In the genomic region with DNA sequence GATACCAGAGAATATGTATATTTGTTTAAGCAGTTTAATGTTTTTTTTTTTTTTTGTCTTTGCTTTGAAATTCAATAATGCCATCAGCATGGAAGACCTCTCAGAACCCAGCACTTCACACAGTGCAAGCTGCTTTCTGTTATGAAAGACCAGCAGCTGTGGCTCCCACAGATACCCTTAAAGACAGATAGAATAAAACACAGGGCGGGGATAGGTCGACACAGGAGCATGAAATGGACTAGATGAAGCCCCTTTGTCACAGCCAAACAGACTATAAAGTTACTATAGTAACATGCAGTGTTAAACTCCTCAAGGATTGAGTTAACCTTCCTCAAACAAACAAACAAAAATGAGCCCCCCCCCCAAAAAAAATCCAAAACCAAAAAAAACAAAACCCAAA, we compare ENCODE assay signal across 20 mouse cellular contexts.
DNase-seq lines count a peak whose midpoint lies in the region; ATAC-seq and TF ChIP-seq lines count a peak whose summit lies in the region.
"Had no signal": no experiment of that assay in that cellular context is flagged by ENCODE, and none has a peak within 500 bp of the region (broad histone marks: within the 10 kb centered on the region; RNA-seq: fewer than 3 reads in every experiment).

No protein-coding gene starts in this region.

- H3K27me3 ChIP-seq in hindbrain, embryonic 10.5 days (ENCODE audit: insufficient read depth, poor library complexity, severe bottlenecking), result no peaks in the 10 kb centered on the region
- no peaks in the 10 kb centered on the region for H3K27me3 ChIP-seq in hindbrain, embryonic 13.5 days
- no peaks in the 10 kb centered on the region for H3K27me3 ChIP-seq in midbrain, embryonic 11.5 days (ENCODE audit: control insufficient read depth, insufficient read depth, low read length)
- no peaks in the 10 kb centered on the region for H3K27me3 ChIP-seq in midbrain, embryonic 16.5 days (ENCODE audit: control insufficient read depth, insufficient read depth, low read depth, low read length)
- no peaks in the 10 kb centered on the region for H3K27me3 ChIP-seq in embryonic facial prominence, embryonic 11.5 days (ENCODE audit: control insufficient read depth, insufficient read depth, low read length)
- H3K27me3 ChIP-seq in neural tube, embryonic 11.5 days (ENCODE audit: control insufficient read depth, insufficient read depth, low read length), result no peaks in the 10 kb centered on the region
- no peaks in the 10 kb centered on the region for H3K27me3 ChIP-seq in stomach, postnatal 0 days (ENCODE audit: control insufficient read depth, insufficient read depth, low read length)
- H3K27me3 ChIP-seq: embryonic facial prominence, embryonic 15.5 days; hindbrain, embryonic 15.5 days had no signal

- H3K36me3 ChIP-seq in hindbrain, embryonic 10.5 days, result no peaks in the 10 kb centered on the region
- H3K36me3 ChIP-seq in hindbrain, embryonic 13.5 days, result no peaks in the 10 kb centered on the region
- no peaks in the 10 kb centered on the region for H3K36me3 ChIP-seq in midbrain, embryonic 11.5 days (ENCODE audit: control insufficient read depth, insufficient read depth, low read length)
- H3K36me3 ChIP-seq in midbrain, embryonic 16.5 days (ENCODE audit: control insufficient read depth, insufficient read depth, low read length), result no peaks in the 10 kb centered on the region
- no peaks in the 10 kb centered on the region for H3K36me3 ChIP-seq in embryonic facial prominence, embryonic 11.5 days (replicated peaks; ENCODE audit: control insufficient read depth, insufficient read depth, low read depth, low read length)
- no peaks in the 10 kb centered on the region for H3K36me3 ChIP-seq in neural tube, embryonic 11.5 days (ENCODE audit: control insufficient read depth, insufficient read depth, low read length)
- no peaks in the 10 kb centered on the region for H3K36me3 ChIP-seq in stomach, postnatal 0 days (ENCODE audit: control insufficient read depth, insufficient read depth, low read length)
- H3K36me3 ChIP-seq: embryonic facial prominence, embryonic 15.5 days; hindbrain, embryonic 15.5 days; limb, embryonic 10.5 days had no signal

- TF ChIP-seq CTCF in stomach, postnatal 0 days (IDR thresholded peaks at IDR 0.05; ENCODE audit: low read depth), result no peak

- no peak for TF ChIP-seq EP300 in stomach, postnatal 0 days (optimal IDR thresholded peaks at IDR 0.05)

- no peak overlapping the region for H3K9ac ChIP-seq in hindbrain, embryonic 13.5 days
- H3K9ac ChIP-seq in midbrain, embryonic 11.5 days (ENCODE audit: low read length), result no peak overlapping the region
- no peak overlapping the region for H3K9ac ChIP-seq in midbrain, embryonic 16.5 days (ENCODE audit: low read depth, low read length)
- H3K9ac ChIP-seq in embryonic facial prominence, embryonic 11.5 days (replicated peaks; ENCODE audit: low read length), result no peak overlapping the region
- no peak overlapping the region for H3K9ac ChIP-seq in neural tube, embryonic 11.5 days (ENCODE audit: low read length)
- H3K9ac ChIP-seq in stomach, postnatal 0 days (ENCODE audit: low read length), result no peak overlapping the region
- H3K9ac ChIP-seq: embryonic facial prominence, embryonic 15.5 days; hindbrain, embryonic 15.5 days; liver, postnatal 0 days had no signal

- no peaks in the 10 kb centered on the region for H3K9me3 ChIP-seq in hindbrain, embryonic 10.5 days
- H3K9me3 ChIP-seq in hindbrain, embryonic 13.5 days, result no peaks in the 10 kb centered on the region
- no peaks in the 10 kb centered on the region for H3K9me3 ChIP-seq in midbrain, embryonic 11.5 days (ENCODE audit: control insufficient read depth, low read length)
- no peaks in the 10 kb centered on the region for H3K9me3 ChIP-seq in midbrain, embryonic 16.5 days (replicated peaks; ENCODE audit: control insufficient read depth, low read length, poor library complexity, severe bottlenecking)
- no peaks in the 10 kb centered on the region for H3K9me3 ChIP-seq in embryonic facial prominence, embryonic 11.5 days (replicated peaks; ENCODE audit: control insufficient read depth, low read length)
- H3K9me3 ChIP-seq in neural tube, embryonic 11.5 days (ENCODE audit: control insufficient read depth, low read length), result no peaks in the 10 kb centered on the region
- no peaks in the 10 kb centered on the region for H3K9me3 ChIP-seq in stomach, postnatal 0 days (ENCODE audit: control insufficient read depth, low read length)
- H3K9me3 ChIP-seq: embryonic facial prominence, embryonic 15.5 days; hindbrain, embryonic 15.5 days; limb, embryonic 10.5 days had no signal

- H3K4me2 ChIP-seq in hindbrain, embryonic 13.5 days, result no peak overlapping the region
- no peak overlapping the region for H3K4me2 ChIP-seq in midbrain, embryonic 11.5 days
- H3K4me2 ChIP-seq in midbrain, embryonic 16.5 days (ENCODE audit: low read length), result no peak overlapping the region
- no peak overlapping the region for H3K4me2 ChIP-seq in embryonic facial prominence, embryonic 11.5 days (ENCODE audit: low read depth, low read length)
- no peak overlapping the region for H3K4me2 ChIP-seq in neural tube, embryonic 11.5 days (ENCODE audit: low read depth)
- no peak overlapping the region for H3K4me2 ChIP-seq in stomach, postnatal 0 days (replicated peaks; ENCODE audit: low read depth)
- H3K4me2 ChIP-seq: embryonic facial prominence, embryonic 15.5 days; hindbrain, embryonic 15.5 days had no signal

- H3K4me3 ChIP-seq in hindbrain, embryonic 10.5 days, result no peak overlapping the region
- no peak overlapping the region for H3K4me3 ChIP-seq in hindbrain, embryonic 13.5 days
- no peak overlapping the region for H3K4me3 ChIP-seq in midbrain, embryonic 11.5 days (ENCODE audit: low read depth, low read length)
- no peak overlapping the region for H3K4me3 ChIP-seq in midbrain, embryonic 16.5 days (ENCODE audit: low read depth, low read length)
- no peak overlapping the region for H3K4me3 ChIP-seq in embryonic facial prominence, embryonic 11.5 days (ENCODE audit: low read depth, low read length)
- no peak overlapping the region for H3K4me3 ChIP-seq in neural tube, embryonic 11.5 days (ENCODE audit: low read depth, low read length)
- no peak overlapping the region for H3K4me3 ChIP-seq in stomach, postnatal 0 days (ENCODE audit: low read depth, low read length)
- H3K4me3 ChIP-seq: embryonic facial prominence, embryonic 15.5 days; hindbrain, embryonic 15.5 days; limb, embryonic 10.5 days had no signal

- no peak; the same call in 1 of the 2 replicates for ATAC-seq in hindbrain, embryonic 13.5 days (ENCODE audit: low FRiP score)
- ATAC-seq in midbrain, embryonic 11.5 days (ENCODE audit: low FRiP score), result peak; percentile 92
- ATAC-seq in midbrain, embryonic 16.5 days, result no peak
- ATAC-seq in embryonic facial prominence, embryonic 11.5 days (replicated peaks; ENCODE audit: insufficient number of reproducible peaks, low FRiP score, low TSS enrichment, low read depth), result peak; percentile 84; the same call in 1 of the 2 replicates
- ATAC-seq in neural tube, embryonic 11.5 days (ENCODE audit: insufficient read depth, low FRiP score, low TSS enrichment), result peak; percentile 84
- no peak for ATAC-seq in stomach, postnatal 0 days (ENCODE audit: low FRiP score, low TSS enrichment)
- ATAC-seq: intestine, postnatal 0 days; liver, postnatal 0 days had no signal

- DNase-seq in hindbrain, embryonic 10.5 days (ENCODE audit: low spot score), result peak; percentile 47
- DNase-seq in midbrain, embryonic 11.5 days (ENCODE audit: low spot score, missing footprints), result peak; percentile 87
- peak; percentile 14 for DNase-seq in embryonic facial prominence, embryonic 11.5 days (ENCODE audit: low spot score)
- peak; percentile 29 for DNase-seq in neural tube, embryonic 11.5 days (ENCODE audit: low spot score)
- no peak for DNase-seq in cerebellum, adult 11-12 months
- no peak for DNase-seq in stomach, postnatal 0 days (ENCODE audit: low spot score)
- DNase-seq: adrenal gland, postnatal 36 days; cerebellum, adult 2 months; cerebellum, postnatal 36 days; kidney, postnatal 25 days; layer of hippocampus, adult 9-11 months; liver, postnatal 0 days; lung, postnatal 10 days; thymus, postnatal 25 days had no signal

- peak overlapping the region; percentile 86 for H3K27ac ChIP-seq in hindbrain, embryonic 10.5 days
- H3K27ac ChIP-seq in hindbrain, embryonic 13.5 days, result no peak overlapping the region
- peak overlapping the region; percentile 35; the same call in 1 of the 2 replicates for H3K27ac ChIP-seq in midbrain, embryonic 11.5 days (ENCODE audit: low read depth, low read length)
- H3K27ac ChIP-seq in midbrain, embryonic 16.5 days (ENCODE audit: low read length), result no peak overlapping the region
- H3K27ac ChIP-seq in embryonic facial prominence, embryonic 11.5 days (replicated peaks; ENCODE audit: low read depth, low read length), result no peak overlapping the region
- no peak overlapping the region for H3K27ac ChIP-seq in neural tube, embryonic 11.5 days (ENCODE audit: low read depth, low read length)
- H3K27ac ChIP-seq in stomach, postnatal 0 days (replicated peaks), result no peak overlapping the region
- H3K27ac ChIP-seq: embryonic facial prominence, embryonic 15.5 days; hindbrain, embryonic 15.5 days; limb, embryonic 10.5 days had no signal

- peaks cover 30% of the 10 kb centered on the region for H3K4me1 ChIP-seq in hindbrain, embryonic 10.5 days (replicated peaks)
- peaks cover 6% of the 10 kb centered on the region for H3K4me1 ChIP-seq in hindbrain, embryonic 13.5 days (replicated peaks)
- peaks cover 8% of the 10 kb centered on the region for H3K4me1 ChIP-seq in midbrain, embryonic 11.5 days (ENCODE audit: control insufficient read depth, insufficient read depth, low read length)
- peaks cover 4% of the 10 kb centered on the region; the same call in 1 of the 2 replicates for H3K4me1 ChIP-seq in midbrain, embryonic 16.5 days (ENCODE audit: control insufficient read depth, insufficient read depth, low read length)
- no peaks in the 10 kb centered on the region for H3K4me1 ChIP-seq in embryonic facial prominence, embryonic 11.5 days (ENCODE audit: control insufficient read depth, insufficient read depth, low read length)
- peaks cover 3% of the 10 kb centered on the region; the same call in 1 of the 2 replicates for H3K4me1 ChIP-seq in neural tube, embryonic 11.5 days (ENCODE audit: control insufficient read depth, insufficient read depth, low read length)
- H3K4me1 ChIP-seq in stomach, postnatal 0 days (replicated peaks; ENCODE audit: control insufficient read depth, insufficient read depth), result no peaks in the 10 kb centered on the region
- H3K4me1 ChIP-seq: embryonic facial prominence, embryonic 15.5 days; hindbrain, embryonic 15.5 days; limb, embryonic 10.5 days had no signal

- WGBS in hindbrain, embryonic 10.5 days, result 3% methylated on average over 2 of the region's 2 CpGs
- WGBS in hindbrain, embryonic 13.5 days, result 6% methylated on average over 2 of the region's 2 CpGs
- WGBS in midbrain, embryonic 11.5 days, result 4% methylated on average over 2 of the region's 2 CpGs
- 8% methylated on average over 2 of the region's 2 CpGs for WGBS in midbrain, embryonic 16.5 days
- 20% methylated on average over 2 of the region's 2 CpGs for WGBS in embryonic facial prominence, embryonic 11.5 days
- 15% methylated on average over 2 of the region's 2 CpGs for WGBS in neural tube, embryonic 11.5 days
- 44% methylated on average over 2 of the region's 2 CpGs for WGBS in stomach, postnatal 0 days

Comparison
In these comparisons a context has a peak if more than half of its experiments do, and no peak if none do; other contexts are left out.
1. H3K27ac ChIP-seq: peak in hindbrain, embryonic 10.5 days (single experiment) and midbrain, embryonic 11.5 days (single experiment); none in hindbrain, embryonic 13.5 days (single experiment), midbrain, embryonic 16.5 days (single experiment), embryonic facial prominence, embryonic 11.5 days (single experiment), neural tube, embryonic 11.5 days (single experiment) and stomach, postnatal 0 days (single experiment).
2. ATAC-seq: peak in midbrain, embryonic 11.5 days (single experiment), embryonic facial prominence, embryonic 11.5 days (single experiment) and neural tube, embryonic 11.5 days (single experiment); none in hindbrain, embryonic 13.5 days (single experiment), midbrain, embryonic 16.5 days (single experiment) and stomach, postnatal 0 days (single experiment).
3. DNase-seq: peak in hindbrain, embryonic 10.5 days (single experiment), midbrain, embryonic 11.5 days (single experiment), embryonic facial prominence, embryonic 11.5 days (single experiment) and neural tube, embryonic 11.5 days (single experiment); none in cerebellum, adult 11-12 months (single experiment) and stomach, postnatal 0 days (single experiment).